Mouse (Mus musculus) lung, postnatal 0 days (tissue): ENCODE measurements around the gene Haus4. TPM values are rescaled to one million over a fixed set of nuclear protein-coding genes. Genes with fewer than 3 reads are reported as not detected.

Source experiments
- ATAC-seq: fragments of 200-750 bp; cut with Nextera tagmentation; 2 replicates; pipeline ENCODE4 v1.8.0; 2017; ENCODE audit warnings: moderate library complexity
- DNase-seq: peaks from one replicate; pipeline ENCODE4 v3.0.0-alpha.2; 2016; ENCODE audit warnings: low spot score
- H3K27ac ChIP-seq: fragments of 300-500 bp; sonication (generic); 2 replicates; pipeline ENCODE4 v1.5.1; 2014; ENCODE audit warnings: antibody characterized with exemption, mild to moderate bottlenecking, low read length, mixed read lengths
- H3K27me3 ChIP-seq: fragments of 300-500 bp; sonication (generic); replicated peaks from 2 replicates; pipeline ENCODE4 v1.6.1; 2014; ENCODE audit warnings: low read length, mixed read lengths; ENCODE audit not compliant: insufficient read depth
- H3K36me3 ChIP-seq: fragments of 300-500 bp; sonication (generic); 2 replicates; pipeline ENCODE4 v1.6.1; 2014; ENCODE audit warnings: low read length, mixed read lengths; ENCODE audit not compliant: insufficient read depth
- H3K4me1 ChIP-seq: fragments of 300-500 bp; sonication (generic); 2 replicates; pipeline ENCODE4 v1.6.1; 2014; ENCODE audit warnings: antibody characterized with exemption, low read depth, low read length, mixed read lengths; ENCODE audit not compliant: insufficient read depth
- H3K4me2 ChIP-seq: fragments of 300-500 bp; sonication (generic); replicated peaks from 2 replicates; pipeline ENCODE4 v1.6.1; 2014; ENCODE audit warnings: low read depth, mild to moderate bottlenecking, low read length, moderate library complexity, mixed read lengths
- H3K4me3 ChIP-seq: fragments of 300-500 bp; sonication (generic); 2 replicates; pipeline ENCODE4 v1.5.1; 2014; ENCODE audit warnings: low read depth, low read length
- H3K9ac ChIP-seq: fragments of 300-500 bp; sonication (generic); replicated peaks from 2 replicates; pipeline ENCODE4 v1.6.1; 2014; ENCODE audit warnings: low read depth, mild to moderate bottlenecking
- H3K9me3 ChIP-seq: fragments of 300-500 bp; sonication (generic); 2 replicates; pipeline ENCODE4 v1.6.1; 2016; ENCODE audit warnings: low read length, mixed read lengths
- CTCF ChIP-seq: IDR thresholded peaks from 2 replicates; pipeline ENCODE4 v1.5.1; 2016; ENCODE audit warnings: antibody characterized with exemption, mild to moderate bottlenecking
- EP300 ChIP-seq: IDR thresholded peaks from 2 replicates; pipeline ENCODE4 v1.6.1; 2016; ENCODE audit warnings: antibody characterized with exemption, mild to moderate bottlenecking, control low read depth
- WGBS: fragments of 180-500 bp; shearing (Covaris S2); extraction: QIAGEN DNeasy Blood & Tissue Kit; methylation state at CpG from one replicate; pipeline ENCODE4 v1.1.7; 2014; 5-methylcytosine and 5-hydroxymethylcytosine counted together
- polyA plus RNA-seq: library from polyadenylated mRNA; unstranded; fragments of >200 nt; fragmentation: Nextera tagmentation; extraction: Ambion mirVana; gene quantifications from 2 replicates; pipeline ENCODE4 v1.2.1, GENCODE M21; 2015

The Haus4 gene
- polyA plus RNA-seq, 1 experiment from 2014 or later: 24.2 TPM

- ATAC-seq (peak; percentile 3; the same call in 1 of the 2 replicates), DNase-seq (peak; percentile 64)
- Histone ChIP-seq H3K9me3 (no peaks in the 10 kb centered on the region), H3K4me3 (peak overlapping the region; percentile 53), H3K27ac (peak overlapping the region; percentile 90), H3K9ac (peak overlapping the region; percentile 79; the same call in 1 of the 2 replicates), H3K4me1 (peaks cover 18% of the 10 kb centered on the region), H3K4me2 (peak overlapping the region; percentile 78), H3K27me3 (no peaks in the 10 kb centered on the region), H3K36me3 (no peaks in the 10 kb centered on the region)
- TF ChIP-seq CTCF (no peak), EP300 (no peak)
- WGBS: 19% methylated on average over 4 of the region's 4 CpGs
Observed at GRCm38 (mm10) chr14:54574253-54574652, 19.8 kb upstream of the Haus4 start.

GRCm38 (mm10) chr14:54572790-54573736 lies 18.6 kb upstream of the Haus4 start:
- Histone ChIP-seq H3K36me3 (0 out of 2 replicates have a peak, but pooled peaks cover 6% of the 10 kb centered on the region), H3K9ac (no peak overlapping the region), H3K27ac (peak overlapping the region; percentile 90), H3K4me2 (peak overlapping the region; percentile 78), H3K4me1 (peaks cover 18% of the 10 kb centered on the region), H3K4me3 (no peak overlapping the region), H3K27me3 (no peaks in the 10 kb centered on the region), H3K9me3 (no peaks in the 10 kb centered on the region)
- ATAC-seq (peak; percentile 69), DNase-seq (peak; percentile 90)
- no peak for TF ChIP-seq CTCF
- TF ChIP-seq EP300: peak; percentile 27; the same call in 1 of the 2 replicates
- 18% methylated on average over 14 of the region's 14 CpGs for WGBS

GRCm38 (mm10) chr14:54572122-54572521 lies 17.7 kb upstream of the Haus4 start:
- no peak for ATAC-seq
- Histone ChIP-seq H3K4me3 (no peak overlapping the region), H3K4me1 (peaks cover 18% of the 10 kb centered on the region), H3K27me3 (no peaks in the 10 kb centered on the region), H3K27ac (peak overlapping the region; percentile 90; the same call in 1 of the 2 replicates), H3K4me2 (no peak overlapping the region), H3K9ac (no peak overlapping the region), H3K36me3 (0 out of 2 replicates have a peak, but pooled peaks cover 10% of the 10 kb centered on the region), H3K9me3 (no peaks in the 10 kb centered on the region)
- DNase-seq: no peak
- no peak for TF ChIP-seq CTCF
- TF ChIP-seq EP300: no peak
- WGBS: 47% methylated on average over 4 of the region's 4 CpGs

GRCm38 (mm10) chr14:54569451-54570392 lies 15.3 kb upstream of the Haus4 start:
- Histone ChIP-seq H3K4me2 (no peak overlapping the region), H3K27ac (peak overlapping the region; percentile 68), H3K4me1 (peaks cover 15% of the 10 kb centered on the region), H3K4me3 (no peak overlapping the region), H3K9me3 (no peaks in the 10 kb centered on the region), H3K9ac (no peak overlapping the region), H3K27me3 (no peaks in the 10 kb centered on the region), H3K36me3 (0 out of 2 replicates have a peak, but pooled peaks cover 12% of the 10 kb centered on the region)
- WGBS: 60% methylated on average over 17 of the region's 17 CpGs
- peak; percentile 25 for DNase-seq
- ATAC-seq: peak; percentile 14; the same call in 1 of the 2 replicates
- TF ChIP-seq EP300: no peak
- no peak for TF ChIP-seq CTCF

- WGBS: 71% methylated on average over 15 of the region's 15 CpGs
- peaks cover 7% of the 10 kb centered on the region; the same call in 1 of the 2 replicates for H3K4me1 ChIP-seq
- H3K4me3 ChIP-seq: no peak overlapping the region
- TF ChIP-seq CTCF (peak; percentile 88), EP300 (no peak)
- H3K27ac ChIP-seq: peak overlapping the region; percentile 68
- no peak overlapping the region for H3K4me2 ChIP-seq
- no peaks in the 10 kb centered on the region for H3K9me3 ChIP-seq
- H3K27me3 ChIP-seq: no peaks in the 10 kb centered on the region
- H3K9ac ChIP-seq: no peak overlapping the region
- DNase-seq (peak; percentile 89), ATAC-seq (peak; percentile 16)
- 0 out of 2 replicates have a peak, but pooled peaks cover 12% of the 10 kb centered on the region for H3K36me3 ChIP-seq
Observed at GRCm38 (mm10) chr14:54568694-54569414, 14.4 kb upstream of the Haus4 start.
